Mouse (Mus musculus): Measurements from ENCODE around the gene Zfp512b.

Zfp512b gene

GRCm38 (mm10) chr2:181579681-181580080 lies 12.9 kb downstream of the Zfp512b start:
- TF ChIP-seq POU5F1 (IDR thresholded peaks at IDR 0.05; ENCODE audit: borderline replicate concordance, low read length) (no peak), CTCF (conservative IDR thresholded peaks at IDR 0.05; ENCODE audit: low read length) (no peak), NANOG (IDR thresholded peaks at IDR 0.05; ENCODE audit: borderline replicate concordance, low read length) (no peak)
- Histone ChIP-seq H3K4me1 (replicated peaks; ENCODE audit: low read depth, low read length) (peaks cover 28% of the 10 kb centered on the region), H3K27me3 (ENCODE audit: insufficient read depth, low read length) (peaks cover 4% of the 10 kb centered on the region; the same call in 1 of the 2 replicates)

GRCm38 (mm10) chr2:181578790-181579618 lies 13.6 kb downstream of the Zfp512b start:
- peaks cover 16% of the 10 kb centered on the region for H3K36me3 ChIP-seq (ENCODE audit: insufficient read depth, low read length)
- no peak overlapping the region for H3K4me3 ChIP-seq (replicated peaks; ENCODE audit: low read length)
- H3K27me3 ChIP-seq (ENCODE audit: insufficient read depth, low read length): peaks cover 4% of the 10 kb centered on the region; the same call in 1 of the 2 replicates
- peaks cover 28% of the 10 kb centered on the region for H3K4me1 ChIP-seq (replicated peaks; ENCODE audit: low read depth, low read length)
- no peaks in the 10 kb centered on the region for H3K9me3 ChIP-seq (ENCODE audit: low read length)
- TF ChIP-seq POU5F1 (IDR thresholded peaks at IDR 0.05; ENCODE audit: borderline replicate concordance, low read length): no peak

More at GRCm38 (mm10) chr2:181579681-181580080, 12.9 kb downstream of the Zfp512b start:
- Histone ChIP-seq H3K9me3 (ENCODE audit: low read length) (no peaks in the 10 kb centered on the region), H3K4me3 (replicated peaks; ENCODE audit: low read length) (no peak overlapping the region), H3K36me3 (ENCODE audit: insufficient read depth, low read length) (peaks cover 17% of the 10 kb centered on the region)

GRCm38 (mm10) chr2:181577981-181578581 lies 14.5 kb downstream of the Zfp512b start:
- H3K27me3 ChIP-seq (ENCODE audit: insufficient read depth, low read length): peaks cover 4% of the 10 kb centered on the region; the same call in 1 of the 2 replicates
- H3K9me3 ChIP-seq (ENCODE audit: low read length): no peaks in the 10 kb centered on the region
- H3K4me3 ChIP-seq (replicated peaks; ENCODE audit: low read length): no peak overlapping the region
- TF ChIP-seq NANOG (IDR thresholded peaks at IDR 0.05; ENCODE audit: borderline replicate concordance, low read length) (no peak), CTCF (conservative IDR thresholded peaks at IDR 0.05; ENCODE audit: low read length) (no peak), POU5F1 (IDR thresholded peaks at IDR 0.05; ENCODE audit: borderline replicate concordance, low read length) (no peak)
- peaks cover 28% of the 10 kb centered on the region for H3K4me1 ChIP-seq (replicated peaks; ENCODE audit: low read depth, low read length)
- peaks cover 11% of the 10 kb centered on the region for H3K36me3 ChIP-seq (ENCODE audit: insufficient read depth, low read length)

- H3K36me3 ChIP-seq (ENCODE audit: insufficient read depth, low read length): peaks cover 14% of the 10 kb centered on the region; the same call in 1 of the 2 replicates
- H3K27me3 ChIP-seq (ENCODE audit: insufficient read depth, low read length): peaks cover 4% of the 10 kb centered on the region; the same call in 1 of the 2 replicates
- no peak overlapping the region for H3K4me3 ChIP-seq (replicated peaks; ENCODE audit: low read length)
- H3K4me1 ChIP-seq (replicated peaks; ENCODE audit: low read depth, low read length): peaks cover 23% of the 10 kb centered on the region
- TF ChIP-seq NANOG (IDR thresholded peaks at IDR 0.05; ENCODE audit: borderline replicate concordance, low read length): no peak
- no peak for TF ChIP-seq CTCF (conservative IDR thresholded peaks at IDR 0.05; ENCODE audit: low read length)
- no peak for TF ChIP-seq POU5F1 (IDR thresholded peaks at IDR 0.05; ENCODE audit: borderline replicate concordance, low read length)
- no peaks in the 10 kb centered on the region for H3K9me3 ChIP-seq (ENCODE audit: low read length)
Observed at GRCm38 (mm10) chr2:181577126-181577525, 15.5 kb downstream of the Zfp512b start.

GRCm38 (mm10) chr2:181576613-181577012 lies 16.0 kb downstream of the Zfp512b start:
- no peaks in the 10 kb centered on the region for H3K9me3 ChIP-seq (ENCODE audit: low read length)
- peaks cover 4% of the 10 kb centered on the region; the same call in 1 of the 2 replicates for H3K27me3 ChIP-seq (ENCODE audit: insufficient read depth, low read length)
- no peak overlapping the region for H3K4me3 ChIP-seq (replicated peaks; ENCODE audit: low read length)
- peaks cover 14% of the 10 kb centered on the region; the same call in 1 of the 2 replicates for H3K36me3 ChIP-seq (ENCODE audit: insufficient read depth, low read length)
- no peak for TF ChIP-seq CTCF (conservative IDR thresholded peaks at IDR 0.05; ENCODE audit: low read length)
- TF ChIP-seq POU5F1 (IDR thresholded peaks at IDR 0.05; ENCODE audit: borderline replicate concordance, low read length): no peak
- peaks cover 21% of the 10 kb centered on the region for H3K4me1 ChIP-seq (replicated peaks; ENCODE audit: low read depth, low read length)

GRCm38 (mm10) chr2:181574921-181575545 lies 17.6 kb downstream of the Zfp512b start:
- no peak overlapping the region for H3K4me3 ChIP-seq (replicated peaks; ENCODE audit: low read length)
- TF ChIP-seq CTCF (conservative IDR thresholded peaks at IDR 0.05; ENCODE audit: low read length) (no peak), POU5F1 (IDR thresholded peaks at IDR 0.05; ENCODE audit: borderline replicate concordance, low read length) (no peak), NANOG (IDR thresholded peaks at IDR 0.05; ENCODE audit: borderline replicate concordance, low read length) (no peak)
- peaks cover 20% of the 10 kb centered on the region for H3K4me1 ChIP-seq (replicated peaks; ENCODE audit: low read depth, low read length)
- H3K27me3 ChIP-seq (ENCODE audit: insufficient read depth, low read length): peaks cover 4% of the 10 kb centered on the region; the same call in 1 of the 2 replicates
- no peaks in the 10 kb centered on the region for H3K9me3 ChIP-seq (ENCODE audit: low read length)
- peaks cover 14% of the 10 kb centered on the region; the same call in 1 of the 2 replicates for H3K36me3 ChIP-seq (ENCODE audit: insufficient read depth, low read length)

- peaks cover 4% of the 10 kb centered on the region; the same call in 1 of the 2 replicates for H3K27me3 ChIP-seq (ENCODE audit: insufficient read depth, low read length)
- H3K4me1 ChIP-seq (replicated peaks; ENCODE audit: low read depth, low read length): peaks cover 14% of the 10 kb centered on the region; the same call in 1 of the 2 replicates
- peaks cover 14% of the 10 kb centered on the region; the same call in 1 of the 2 replicates for H3K36me3 ChIP-seq (ENCODE audit: insufficient read depth, low read length)
- H3K9me3 ChIP-seq (ENCODE audit: low read length): no peaks in the 10 kb centered on the region
- no peak overlapping the region for H3K4me3 ChIP-seq (replicated peaks; ENCODE audit: low read length)
- no peak for TF ChIP-seq NANOG (IDR thresholded peaks at IDR 0.05; ENCODE audit: borderline replicate concordance, low read length)
- TF ChIP-seq CTCF (conservative IDR thresholded peaks at IDR 0.05; ENCODE audit: low read length): no peak
- no peak for TF ChIP-seq POU5F1 (IDR thresholded peaks at IDR 0.05; ENCODE audit: borderline replicate concordance, low read length)
Observed at GRCm38 (mm10) chr2:181573961-181574360, 18.6 kb downstream of the Zfp512b start.
